ENCODE assay signal across 11 mouse cellular contexts in genomic region chr16:87765984-87766383, GRCm38 (mm10).
DNase-seq lines count a peak whose midpoint lies in the region; ATAC-seq and TF ChIP-seq lines count a peak whose summit lies in the region.
"Had no signal": no experiment of that assay in that cellular context is flagged by ENCODE, and none has a peak within 500 bp of the region (broad histone marks: within the 10 kb centered on the region; RNA-seq: fewer than 3 reads in every experiment).

No protein-coding gene starts in this region.

- no peak overlapping the region for H3K4me2 ChIP-seq in liver, postnatal 0 days (ENCODE audit: low read depth, low read length)
- no peak overlapping the region for H3K4me2 ChIP-seq in liver, embryonic 12.5 days
- H3K4me2 ChIP-seq: heart, embryonic 15.5 days had no signal

- no peaks in the 10 kb centered on the region for H3K4me1 ChIP-seq in liver, postnatal 0 days (ENCODE audit: insufficient read depth)
- H3K4me1 ChIP-seq in liver, embryonic 12.5 days: no peaks in the 10 kb centered on the region
- H3K4me1 ChIP-seq: heart, embryonic 15.5 days had no signal

- H3K4me3 ChIP-seq in liver, postnatal 0 days (ENCODE audit: low read depth, low read length): no peak overlapping the region
- H3K4me3 ChIP-seq in liver, embryonic 12.5 days: no peak overlapping the region
- H3K4me3 ChIP-seq: erythroblast, embryonic 14.5 days; heart, embryonic 15.5 days had no signal

- 55% methylated on average over 8 of the region's 8 CpGs for WGBS in liver, postnatal 0 days (ENCODE audit: insufficient replicate concordance)
- WGBS in liver, embryonic 12.5 days (ENCODE audit: insufficient replicate concordance): 58% methylated on average over 8 of the region's 8 CpGs

- no peak for TF ChIP-seq EP300 in liver, postnatal 0 days (IDR thresholded peaks at IDR 0.05; ENCODE audit: low read depth)

- H3K27ac ChIP-seq in liver, postnatal 0 days (ENCODE audit: low read depth): no peak overlapping the region
- no peak overlapping the region for H3K27ac ChIP-seq in liver, embryonic 12.5 days
- H3K27ac ChIP-seq: heart, embryonic 15.5 days had no signal

- TF ChIP-seq CTCF in liver, postnatal 0 days (IDR thresholded peaks at IDR 0.05; ENCODE audit: low read depth): peak; percentile 24; the same call in 1 of the 2 replicates

- no peak overlapping the region for H3K9ac ChIP-seq in liver, postnatal 0 days (replicated peaks)
- no peak overlapping the region for H3K9ac ChIP-seq in liver, embryonic 12.5 days
- H3K9ac ChIP-seq: heart, embryonic 15.5 days had no signal

- no peaks in the 10 kb centered on the region for H3K27me3 ChIP-seq in liver, postnatal 0 days (ENCODE audit: insufficient read depth, low read length)
- H3K27me3 ChIP-seq in liver, embryonic 12.5 days (replicated peaks): no peaks in the 10 kb centered on the region
- H3K27me3 ChIP-seq: heart, embryonic 15.5 days had no signal

- H3K9me3 ChIP-seq in liver, postnatal 0 days (ENCODE audit: low read length): no peaks in the 10 kb centered on the region
- H3K9me3 ChIP-seq in liver, embryonic 12.5 days (replicated peaks): no peaks in the 10 kb centered on the region
- H3K9me3 ChIP-seq: heart, embryonic 15.5 days had no signal

- DNase-seq in frontal cortex, postnatal 25 days (ENCODE audit: low spot score in 2 of 2): no peak
- no peak for DNase-seq in liver, postnatal 0 days
- peak; percentile 14 for DNase-seq in adrenal gland, postnatal 25 days
- DNase-seq in kidney, postnatal 4 days: peak; percentile 55 to 56
- no peak for DNase-seq in thymus, postnatal 4 days
- no peak for DNase-seq in c-Kit-positive CD71-positive TER-119-positive erythroid progenitor cells, embryonic 14.5 days (ENCODE audit: low spot score)
- DNase-seq: layer of hippocampus, postnatal 36 days had no signal

- no peaks in the 10 kb centered on the region for H3K36me3 ChIP-seq in liver, postnatal 0 days (replicated peaks; ENCODE audit: insufficient read depth, low read length)
- no peaks in the 10 kb centered on the region for H3K36me3 ChIP-seq in liver, embryonic 12.5 days
- H3K36me3 ChIP-seq: heart, embryonic 15.5 days had no signal

- peak; percentile 86 for ATAC-seq in frontal cortex, adult (ENCODE audit: low TSS enrichment)
- ATAC-seq in liver, postnatal 0 days: no peak
- no peak for ATAC-seq in liver, embryonic 12.5 days

Comparison
In these comparisons a context has a peak if more than half of its experiments do, and no peak if none do; other contexts are left out.
1. DNase-seq: peak in adrenal gland, postnatal 25 days (single experiment) and kidney, postnatal 4 days (2 of 2); none in frontal cortex, postnatal 25 days (0 of 2), liver, postnatal 0 days (single experiment), thymus, postnatal 4 days (single experiment) and c-Kit-positive CD71-positive TER-119-positive erythroid progenitor cells, embryonic 14.5 days (single experiment).